Mouse (Mus musculus) kidney, postnatal 36 days (tissue): ENCODE measurements around the gene Nup98.

Source experiments
- DNase-seq, 2 experiments: peaks; one replicate each; pipeline ENCODE4 v3.0.0; 2021 to 2022; ENCODE audit warnings: mixed read lengths in 2 of 2

The Nup98 gene

GRCm38 (mm10) chr7:102228049-102228670 lies 18.2 kb upstream of the Nup98 start:
- DNase-seq, result no peak

GRCm38 (mm10) chr7:102226051-102226450 lies 16.1 kb upstream of the Nup98 start:
- no peak for DNase-seq

- peak in 1 of 2 experiments; percentile 29 for DNase-seq
Measured at GRCm38 (mm10) chr7:102223883-102224738, 14.1 kb upstream of the Nup98 start.

- peak; percentile 77 to 88 for DNase-seq
Measured at GRCm38 (mm10) chr7:102222830-102223556, 13.0 kb upstream of the Nup98 start.

GRCm38 (mm10) chr7:102222336-102222735 lies 12.4 kb upstream of the Nup98 start:
- peak; percentile 57 to 62 for DNase-seq

- no peak for DNase-seq
Measured at GRCm38 (mm10) chr7:102221899-102222298, 11.9 kb upstream of the Nup98 start.

- no peak for DNase-seq
Measured at GRCm38 (mm10) chr7:102211071-102211470, 1.1 kb upstream of the Nup98 start.

- DNase-seq, result no peak
Measured at GRCm38 (mm10) chr7:102208806-102209363, 1.1 kb downstream of the Nup98 start.

- DNase-seq, result no peak
Measured at GRCm38 (mm10) chr7:102205646-102206045, 4.3 kb downstream of the Nup98 start.

GRCm38 (mm10) chr7:102204296-102204857 lies 5.6 kb downstream of the Nup98 start:
- no peak for DNase-seq

- no peak for DNase-seq
Measured at GRCm38 (mm10) chr7:102200996-102201785, 8.8 kb downstream of the Nup98 start.

- no peak for DNase-seq
Measured at GRCm38 (mm10) chr7:102200576-102200975, 9.4 kb downstream of the Nup98 start.

GRCm38 (mm10) chr7:102192356-102192755 lies 17.6 kb downstream of the Nup98 start:
- DNase-seq, result peak in 1 of 2 experiments; percentile 12

GRCm38 (mm10) chr7:102183849-102184248 lies 26.1 kb downstream of the Nup98 start:
- DNase-seq, result no peak

- no peak for DNase-seq
Measured at GRCm38 (mm10) chr7:102170300-102170699, 39.7 kb downstream of the Nup98 start.

- no peak for DNase-seq
Measured at GRCm38 (mm10) chr7:102153691-102154090, 56.3 kb downstream of the Nup98 start.

GRCm38 (mm10) chr7:102137898-102138297 lies 72.1 kb downstream of the Nup98 start:
- DNase-seq, result no peak

- peak; percentile 36 to 72 for DNase-seq
Measured at GRCm38 (mm10) chr7:102137464-102137863, 72.5 kb downstream of the Nup98 start.

- peak; percentile 32 to 51 for DNase-seq
Measured at GRCm38 (mm10) chr7:102132395-102132794, 77.6 kb downstream of the Nup98 start.

- no peak for DNase-seq
Measured at GRCm38 (mm10) chr7:102120326-102120725, 89.7 kb downstream of the Nup98 start.

GRCm38 (mm10) chr7:102117382-102117781 lies 92.6 kb downstream of the Nup98 start:
- DNase-seq, result no peak
